Mouse (Mus musculus): Measurements from ENCODE around the gene Esp31.

Gene Esp31

DNA sequence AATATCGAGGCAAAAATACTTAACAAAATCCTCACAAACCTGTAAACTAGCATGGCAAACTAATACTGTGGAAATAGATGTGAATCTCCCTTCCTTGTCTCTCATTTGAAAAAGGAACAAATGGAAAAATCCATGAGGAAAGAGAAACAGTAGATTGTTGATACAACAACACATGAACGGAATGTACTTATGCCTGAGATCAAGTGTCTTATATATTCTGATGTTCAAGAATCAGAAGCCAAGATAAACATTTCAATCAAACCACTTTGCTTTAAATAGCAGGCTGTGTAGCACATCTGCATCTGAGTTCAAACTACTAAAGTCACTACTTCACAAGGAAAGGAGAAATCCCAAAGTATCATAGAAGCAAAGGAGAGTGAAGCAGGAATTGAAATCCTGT lies at the start of gene Esp31:
Esp31 (plus strand) TSS at position 301 of the 400 bp plus-strand sequence.
- no peak for DNase-seq (ENCODE audit: low read depth, low spot score)

Data from WW6 (cell line).